Mouse (Mus musculus): ENCODE results near the gene Dennd4b.
"Not testable (repeated sequence)": the region's sequence is repeated elsewhere in the genome, so short reads cannot be mapped to it uniquely, and the experiment has no call there.

Gene Dennd4b

DNA sequence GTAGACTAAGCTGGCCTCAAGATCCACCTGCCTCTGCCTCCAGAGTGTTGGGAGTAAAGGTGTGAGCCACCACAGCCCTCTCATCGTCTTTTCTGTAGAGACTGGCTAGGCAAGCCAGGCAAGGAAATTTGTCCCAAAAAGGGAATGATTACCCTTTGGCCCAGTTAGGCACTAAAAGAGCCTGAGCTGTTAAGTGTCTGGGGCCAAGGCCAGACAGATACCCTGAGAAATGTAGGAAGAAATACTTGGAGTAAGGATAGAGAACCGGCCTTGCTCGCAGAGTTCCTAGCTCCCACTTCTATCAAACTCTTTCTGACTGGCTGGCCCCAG, 17.4 kb upstream of the Dennd4b start:
- ChIA-PET POLR2A (interaction anchor here (0.5 to 7.5 kb wide), 110 partner anchors 8 to 1976 kb away, joined by 3 to 108 read pairs (median 4); partner anchors contain the start of genes Gatad2b (in 3 of the 4), Jtb (in 3 of the 4), Rab13 (in 3 of the 4) and Rps27 (in 3 of the 4)), CTCF (interaction anchor here in 3 of 4 experiments (0.6 to 1.6 kb wide), 19 partner anchors 16 to 964 kb away, joined by 3 to 8 read pairs (median 4); partner anchors contain the start of genes Dennd4b (in 1 of the 3), Jtb (in 1 of the 3), Rab13 (in 1 of the 3) and Rps27 (in 1 of the 3))

DNA sequence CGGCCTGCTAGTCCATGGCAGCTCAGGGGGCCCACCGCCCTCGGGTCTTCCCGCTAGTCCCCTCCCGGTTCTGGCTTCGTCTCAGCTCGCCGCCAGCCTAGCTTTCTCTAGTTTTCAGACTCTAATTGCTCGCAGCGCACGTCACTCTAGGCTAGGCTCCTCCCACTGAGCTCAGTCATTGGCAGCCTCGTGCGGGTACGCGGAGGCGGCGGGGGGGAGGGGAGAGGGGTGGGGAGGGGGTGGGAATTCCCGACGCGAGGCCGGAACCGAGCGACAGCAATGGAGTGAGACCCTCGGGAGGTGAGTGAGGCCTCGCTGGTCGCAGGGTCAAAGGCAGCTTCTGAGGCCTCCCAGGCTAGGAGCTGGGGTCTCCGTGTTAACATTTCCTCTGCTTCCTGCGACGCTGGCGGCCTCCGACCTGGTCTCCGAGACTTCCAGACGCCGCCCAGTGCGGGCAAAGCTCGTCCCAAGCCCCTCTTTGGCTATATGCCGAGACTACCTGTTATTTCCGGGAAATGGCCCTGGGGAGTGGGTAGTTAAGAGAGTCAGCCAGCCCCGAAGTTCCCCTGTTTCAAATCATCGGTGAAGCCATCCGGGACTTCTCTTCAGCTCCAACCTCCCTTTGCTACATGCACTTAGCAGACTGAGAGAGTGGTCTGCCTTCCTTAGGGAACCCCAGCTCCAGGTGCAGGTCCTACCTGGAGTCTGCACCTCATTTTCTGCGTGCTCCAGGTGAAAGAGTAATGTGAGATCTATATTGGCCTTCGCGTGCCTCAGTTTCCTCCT, 16.8 kb upstream of the Dennd4b start, which contains the start of gene Slc39a1:
TSS of gene Slc39a1 (plus strand) at position 213 of the 786 bp plus-strand sequence.
- CTCF ChIA-PET: interaction anchor here in 3 of 4 experiments (0.6 to 1.6 kb wide), 20 partner anchors 16 to 965 kb away, joined by 3 to 8 read pairs (median 4); partner anchors contain the start of genes Dennd4b (in 2 of the 3), Jtb (in 1 of the 3), Rab13 (in 1 of the 3) and Rps27 (in 1 of the 3)
- POLR2A ChIA-PET: interaction anchor here (0.5 to 7.5 kb wide), 117 partner anchors 8 to 1977 kb away, joined by 3 to 108 read pairs (median 4); partner anchors contain the start of genes Dennd4b (in 3 of the 4), Gatad2b (in 3 of the 4), Jtb (in 3 of the 4) and Rab13 (in 3 of the 4)

DNA sequence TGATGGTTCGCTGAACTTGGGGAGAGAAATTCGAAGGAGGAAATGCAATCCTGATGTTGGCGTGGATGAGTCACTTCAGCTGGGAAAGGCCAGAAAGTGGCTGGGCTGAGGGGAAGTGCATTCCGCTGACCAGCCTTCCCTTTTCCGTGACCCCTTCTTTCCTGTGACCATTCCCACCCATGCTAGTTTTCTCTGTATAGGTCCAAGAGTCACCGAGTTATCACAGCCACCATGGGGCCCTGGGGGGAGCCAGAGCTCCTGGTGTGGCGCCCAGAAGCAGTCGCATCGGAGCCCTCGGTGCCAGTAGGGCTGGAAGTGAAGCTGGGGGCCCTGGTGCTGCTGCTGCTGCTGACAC, 16.3 kb upstream of the Dennd4b start:
- ChIA-PET CTCF (interaction anchor here in 2 of 4 experiments (0.6 to 1.6 kb wide), 5 partner anchors 17 to 396 kb away, joined by 3 to 8 read pairs (median 3); partner anchors contain the start of genes Dennd4b (in 1 of the 2), Rab13 (in 1 of the 2) and Rps27 (in 1 of the 2)), POLR2A (interaction anchor here (0.5 to 7.5 kb wide), 67 partner anchors 8 to 284 kb away, joined by 3 to 108 read pairs (median 6); partner anchors contain the start of genes Dennd4b (in 3 of the 4), Gatad2b (in 3 of the 4), Jtb (in 3 of the 4) and Rab13 (in 3 of the 4))

DNA sequence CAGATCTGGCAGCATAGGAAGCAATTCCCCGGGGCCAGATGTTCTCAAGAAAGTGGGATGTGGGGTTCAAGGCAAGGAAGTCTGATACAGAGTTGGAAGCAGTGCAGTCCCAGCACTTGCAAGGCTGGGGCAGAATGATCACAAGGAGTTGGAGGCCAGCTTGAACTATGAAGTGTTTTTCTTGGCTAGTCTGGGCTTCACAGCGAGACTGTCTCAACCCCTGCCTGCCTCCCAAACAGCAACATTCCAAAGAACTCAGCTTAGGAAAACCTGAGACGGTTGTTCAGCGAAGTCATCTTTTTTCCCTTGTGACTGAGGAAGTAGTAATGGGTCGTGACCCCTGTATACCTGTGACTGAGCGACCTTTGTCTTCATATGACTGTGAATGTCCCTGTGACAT, 14.2 kb upstream of the Dennd4b start:
- ChIA-PET CTCF (no interaction called here), POLR2A (interaction anchor here in 3 of 4 experiments (0.6 to 1.7 kb wide), 12 partner anchors 13 to 1973 kb away, joined by 3 to 5 read pairs (median 3); partner anchors contain the start of genes Rab13 (in 1 of the 3) and Rps27 (in 1 of the 3))

DNA sequence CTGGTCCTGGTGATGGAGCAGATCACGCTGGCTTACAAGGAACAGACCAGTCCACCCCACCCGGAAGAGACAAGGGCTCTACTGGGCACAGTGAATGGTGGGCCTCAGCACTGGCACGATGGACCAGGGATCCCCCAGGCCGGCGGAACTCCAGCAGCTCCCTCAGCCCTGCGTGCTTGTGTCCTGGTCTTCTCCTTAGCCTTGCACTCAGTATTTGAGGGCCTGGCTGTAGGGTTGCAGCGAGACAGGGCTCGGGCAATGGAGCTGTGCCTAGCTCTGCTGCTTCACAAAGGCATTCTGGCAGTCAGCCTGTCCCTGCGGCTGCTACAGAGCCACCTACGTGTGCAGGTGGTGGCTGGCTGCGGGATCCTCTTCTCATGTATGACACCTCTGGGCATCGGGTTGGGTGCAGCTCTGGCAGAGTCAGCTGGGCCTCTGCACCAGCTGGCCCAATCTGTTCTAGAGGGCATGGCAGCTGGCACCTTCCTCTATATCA, 13.2 kb upstream of the Dennd4b start:
- CTCF ChIA-PET: interaction anchor here in 1 of 4 experiments (0.7 kb wide), 1 partner anchor 30 kb away, joined by 3 read pairs; no protein-coding TSS in a partner anchor

DNA sequence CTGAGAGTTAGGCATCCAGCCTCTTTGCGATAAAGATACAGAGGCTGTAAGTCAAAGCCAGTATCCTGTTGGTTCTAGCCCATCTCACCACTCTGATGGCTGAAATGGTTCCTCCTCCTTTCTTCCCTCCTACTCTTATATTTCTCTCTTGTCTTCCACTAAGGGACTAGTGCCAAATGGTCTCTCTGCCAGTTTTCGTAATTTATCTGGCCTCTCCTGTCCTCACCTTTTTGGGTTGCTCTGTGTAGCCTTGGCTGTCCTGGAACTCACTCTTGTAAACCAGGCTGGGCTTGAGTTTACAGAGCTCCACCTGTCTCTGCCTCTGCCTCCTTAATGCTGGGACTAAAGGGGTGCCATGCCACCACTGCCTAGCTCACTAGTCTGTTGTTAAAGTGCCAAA, 12.3 kb upstream of the Dennd4b start:
- CTCF ChIA-PET: not testable (repeated sequence)
- POLR2A ChIA-PET: interaction anchor here in 1 of 4 experiments (0.7 to 1.2 kb wide), 2 partner anchors 20 to 96 kb away, joined by 4 read pairs; no protein-coding TSS in a partner anchor

More for the DNA sequence above, 13.2 kb upstream of the Dennd4b start:
- POLR2A ChIA-PET: interaction anchor here in 1 of 4 experiments (0.9 to 1.7 kb wide), 5 partner anchors 14 to 40 kb away, joined by 3 to 5 read pairs (median 4); partner anchors contain the start of genes Rab13 and Rps27

DNA sequence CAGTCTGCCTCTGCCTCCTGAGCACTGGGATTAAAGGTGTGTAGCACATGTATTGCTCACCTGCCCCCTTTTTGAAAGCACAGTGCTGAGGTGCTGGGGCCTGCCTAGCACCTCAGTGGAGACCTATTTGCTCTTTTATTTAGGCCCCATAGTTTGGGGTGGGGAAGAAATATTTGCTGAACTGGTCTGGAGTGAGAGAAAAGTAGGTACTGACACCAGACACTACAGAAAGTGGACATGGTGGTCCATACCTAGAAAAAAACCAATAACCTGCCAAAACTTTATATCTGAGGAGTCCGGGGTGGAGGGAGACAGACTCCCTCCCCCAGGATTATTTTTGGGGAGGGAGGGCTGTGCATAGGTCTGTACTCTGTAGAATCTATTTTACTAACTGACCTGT, 11.8 kb upstream of the Dennd4b start:
- POLR2A ChIA-PET: interaction anchor here in 3 of 4 experiments (0.6 to 1.2 kb wide), 12 partner anchors 9 to 267 kb away, joined by 3 to 5 read pairs (median 3); partner anchors contain the start of genes Jtb (in 2 of the 3), Creb3l4 (in 1 of the 3) and Gatad2b (in 1 of the 3)
- CTCF ChIA-PET: not testable (repeated sequence)

DNA sequence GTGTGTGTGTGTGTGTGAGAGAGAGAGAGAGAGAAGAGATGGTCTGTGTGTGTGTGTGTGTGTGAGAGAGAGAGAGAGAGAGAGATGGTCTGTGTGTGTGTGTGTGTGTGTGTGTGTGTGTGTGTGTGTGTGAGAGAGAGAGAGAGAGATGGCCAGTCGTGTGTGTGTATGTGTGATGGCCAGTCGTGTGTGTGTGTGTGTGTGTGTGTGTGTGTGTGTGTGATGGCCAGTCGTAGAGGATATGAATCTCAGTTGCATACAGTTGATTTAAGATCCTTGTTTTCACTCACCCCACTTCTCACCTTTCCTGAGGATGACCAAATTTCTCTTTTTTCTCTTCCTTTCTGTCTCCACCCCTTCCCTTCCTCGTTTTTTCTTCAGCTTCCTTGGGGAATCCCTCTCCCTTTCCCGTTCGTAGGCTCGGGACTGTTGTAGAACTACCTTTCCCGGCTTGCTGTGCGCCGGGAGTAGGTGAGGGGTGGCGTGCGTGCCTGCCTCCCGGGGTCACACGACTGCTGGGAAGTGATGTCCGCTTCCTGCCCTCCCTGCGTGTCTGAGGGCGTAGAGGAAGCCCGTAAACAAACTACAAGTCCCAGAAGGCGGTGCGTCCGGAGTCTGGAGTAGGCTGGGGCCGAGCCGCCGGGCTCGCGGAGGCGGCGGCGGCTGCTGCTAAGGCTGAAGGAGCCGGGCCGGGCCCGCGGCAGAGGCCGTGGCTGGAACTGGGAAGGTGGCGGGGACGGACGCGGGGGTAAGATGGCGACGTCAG, 11.1 kb upstream of the Dennd4b start, which contains the start of gene Crtc2:
TSS of gene Crtc2 (plus strand) at position 511 of the 766 bp plus-strand sequence.
- ChIA-PET CTCF (no interaction called here), POLR2A (interaction anchor here in 3 of 4 experiments (0.6 to 1.2 kb wide), 13 partner anchors 9 to 266 kb away, joined by 3 to 8 read pairs (median 3); partner anchors contain the start of genes Jtb (in 2 of the 3), Creb3l4 (in 1 of the 3) and Gatad2b (in 1 of the 3))

DNA sequence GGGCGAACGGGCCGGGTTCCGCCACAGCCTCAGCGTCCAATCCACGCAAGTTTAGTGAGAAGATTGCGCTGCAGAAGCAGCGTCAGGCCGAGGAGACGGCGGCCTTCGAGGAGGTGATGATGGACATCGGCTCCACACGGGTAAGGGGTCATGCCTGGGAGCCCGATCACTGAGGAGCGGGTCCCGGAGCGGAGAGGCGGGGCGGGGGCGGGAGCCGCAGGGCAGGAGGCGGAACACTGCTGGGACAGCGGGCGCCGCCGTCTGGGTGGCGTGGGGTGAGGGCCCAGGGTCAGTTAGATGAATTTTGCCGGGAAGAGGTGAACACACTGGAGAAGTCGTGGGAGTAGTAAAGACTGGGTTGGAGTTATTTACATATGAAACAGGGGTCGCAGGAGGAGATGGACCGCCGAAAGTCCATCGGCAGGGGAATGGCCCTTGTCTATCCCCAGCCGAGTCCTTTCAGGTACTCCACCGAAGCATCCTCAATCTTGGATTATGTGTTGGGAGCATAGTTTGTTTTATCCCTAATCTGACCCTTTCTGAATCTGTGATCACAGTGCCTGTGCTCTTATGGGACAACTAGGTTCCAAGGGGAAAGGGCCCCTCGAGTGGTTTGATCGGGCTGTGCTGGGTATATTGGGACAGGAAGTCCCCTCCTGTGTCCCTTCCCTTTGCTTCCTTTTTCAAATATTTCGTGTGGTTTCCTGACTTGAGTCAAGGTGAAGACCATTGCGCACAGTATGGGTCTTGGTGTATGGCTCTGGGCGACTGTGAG, 10.4 kb upstream of the Dennd4b start:
- ChIA-PET CTCF (interaction anchor here in 2 of 4 experiments (0.7 to 0.8 kb wide), 2 partner anchors 26 to 352 kb away, joined by 3 to 4 read pairs; no protein-coding TSS in a partner anchor), POLR2A (interaction anchor here in 3 of 4 experiments (0.5 to 3.4 kb wide), 10 partner anchors 10 to 258 kb away, joined by 3 to 26 read pairs (median 3); partner anchors contain the start of genes Jtb (in 2 of the 3), Creb3l4 (in 1 of the 3), Dennd4b (in 1 of the 3) and Gatad2b (in 1 of the 3))

DNA sequence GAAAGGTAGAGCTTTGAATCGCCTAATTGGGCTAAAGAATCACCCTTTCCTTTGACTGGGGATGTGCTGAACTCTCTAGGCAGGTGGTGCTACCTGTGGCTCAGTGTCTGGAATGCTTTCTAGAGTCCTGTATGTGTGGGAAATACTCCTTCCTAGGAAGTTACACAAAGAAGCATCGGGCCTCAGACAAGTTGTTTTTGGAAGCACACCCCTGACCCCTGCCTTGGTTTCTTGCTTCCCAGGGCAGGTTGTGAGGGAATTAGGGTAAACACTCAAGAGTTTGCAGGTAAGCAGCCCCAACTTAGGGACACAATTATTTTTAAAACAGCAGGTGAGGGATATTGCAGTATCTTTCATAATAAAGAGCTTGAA, 9.8 kb upstream of the Dennd4b start:
- CTCF ChIA-PET: interaction anchor here in 2 of 4 experiments (0.7 to 1.8 kb wide), 3 partner anchors 10 to 351 kb away, joined by 3 to 5 read pairs (median 4); no protein-coding TSS in a partner anchor
- POLR2A ChIA-PET: interaction anchor here in 2 of 4 experiments (0.5 to 3.4 kb wide), 6 partner anchors 8 to 259 kb away, joined by 3 to 26 read pairs (median 4); partner anchors contain the start of genes Creb3l4 (in 1 of the 2), Dennd4b (in 1 of the 2), Jtb (in 1 of the 2) and Slc39a1 (in 1 of the 2)

DNA sequence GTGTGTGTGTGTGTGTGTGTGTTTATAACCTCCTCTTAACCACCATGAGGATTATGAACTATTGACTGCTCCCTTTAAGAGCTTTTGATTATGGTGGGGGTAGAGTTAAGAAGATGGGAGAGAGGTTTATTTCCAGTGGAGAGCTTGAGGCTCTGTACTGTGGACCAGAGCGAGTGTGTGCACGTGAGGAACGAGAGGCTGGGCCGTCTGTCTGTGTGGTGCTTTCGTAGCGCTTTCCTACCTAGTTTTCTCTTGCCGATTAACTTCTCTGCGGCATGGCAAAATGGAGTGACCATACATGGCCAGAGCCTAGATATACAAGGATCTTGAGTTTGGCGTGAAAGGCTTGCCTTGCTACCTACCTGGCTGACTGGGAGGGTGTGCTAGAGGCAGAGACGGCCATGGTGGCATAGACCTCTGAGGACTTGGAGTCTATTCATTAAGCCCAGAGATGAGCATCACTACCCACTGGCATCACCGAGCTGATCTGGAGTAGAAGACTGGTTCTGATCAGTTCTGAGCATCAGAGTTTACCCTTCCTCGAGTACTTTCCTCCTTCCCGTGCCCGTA, 9.1 kb upstream of the Dennd4b start:
- CTCF ChIA-PET: interaction anchor here in 2 of 4 experiments (0.6 to 1.8 kb wide), 4 partner anchors 10 to 350 kb away, joined by 3 to 7 read pairs (median 4); no protein-coding TSS in a partner anchor
- POLR2A ChIA-PET: interaction anchor here in 2 of 4 experiments (0.6 to 3.4 kb wide), 9 partner anchors 9 to 38 kb away, joined by 3 to 26 read pairs (median 3); partner anchors contain the start of genes Creb3l4 (in 1 of the 2), Dennd4b (in 1 of the 2), Jtb (in 1 of the 2) and Slc39a1 (in 1 of the 2)

DNA sequence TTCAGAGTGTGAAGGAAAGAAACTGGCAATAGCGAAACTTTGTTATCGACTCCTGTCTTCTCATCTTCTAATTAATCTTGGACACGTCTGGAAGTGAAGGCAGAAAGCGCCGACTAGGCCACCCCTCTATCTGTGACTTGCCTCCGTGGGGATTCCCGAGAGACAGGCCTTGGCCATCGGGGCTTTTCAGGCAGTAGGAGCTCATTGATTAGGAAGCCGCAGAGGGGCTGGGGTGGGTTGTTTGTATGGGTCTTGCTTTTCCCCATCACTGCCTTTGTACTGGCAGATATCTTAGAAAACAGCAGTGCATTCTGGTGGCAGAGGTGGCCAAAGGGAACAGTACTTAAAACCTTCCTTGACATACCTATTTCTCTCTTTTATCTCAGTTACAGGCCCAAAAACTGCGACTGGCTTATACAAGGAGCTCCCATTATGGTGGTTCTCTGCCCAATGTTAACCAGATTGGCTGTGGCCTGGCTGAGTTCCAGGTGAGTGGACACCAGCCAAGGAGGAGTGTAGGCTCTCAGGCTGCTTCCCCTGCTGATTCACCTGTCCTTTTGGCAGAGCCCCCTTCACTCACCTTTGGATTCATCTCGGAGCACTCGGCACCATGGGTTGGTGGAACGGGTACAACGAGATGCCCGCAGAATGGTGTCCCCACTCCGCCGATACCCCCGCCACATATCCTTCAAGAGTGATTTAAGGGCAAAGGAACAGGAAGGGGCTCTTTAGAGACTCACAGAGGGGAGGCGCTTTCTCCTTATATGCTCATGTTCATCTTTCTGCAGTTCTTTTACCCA, 8.1 kb upstream of the Dennd4b start:
- ChIA-PET POLR2A (interaction anchor here (0.5 to 3.4 kb wide), 13 partner anchors 9 to 286 kb away, joined by 3 to 26 read pairs (median 4); partner anchors contain the start of genes Slc39a1 (in 3 of the 4), Dennd4b (in 2 of the 4), Rab13 (in 1 of the 4) and Rps27 (in 1 of the 4)), CTCF (interaction anchor here in 2 of 4 experiments (0.6 to 1.8 kb wide), 4 partner anchors 9 to 218 kb away, joined by 3 to 7 read pairs (median 6); no protein-coding TSS in a partner anchor)

DNA sequence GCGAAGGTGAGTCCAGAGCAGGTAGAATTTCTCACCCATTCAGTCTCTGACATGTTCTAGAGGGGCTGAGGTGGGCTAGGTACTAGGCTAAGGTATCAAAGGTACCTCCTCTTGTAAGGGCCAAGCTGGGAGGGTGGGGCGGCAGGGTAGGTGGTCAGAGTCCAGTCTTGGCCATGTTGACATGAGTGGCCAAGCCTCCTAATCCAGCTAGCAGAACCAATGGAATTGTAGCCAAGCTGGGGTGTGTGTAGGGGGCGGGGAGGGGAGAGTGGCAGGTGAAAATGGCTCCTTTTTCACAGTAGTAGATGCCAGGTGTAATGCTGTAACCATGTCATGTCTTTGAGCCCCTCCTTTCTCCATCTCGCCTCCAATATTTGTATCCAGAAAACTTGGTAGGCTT, 6.5 kb upstream of the Dennd4b start:
- ChIA-PET CTCF (no interaction called here), POLR2A (interaction anchor here in 3 of 4 experiments (1.0 to 1.6 kb wide), 7 partner anchors 11 to 45 kb away, joined by 3 to 8 read pairs (median 4); partner anchors contain the start of genes Slc39a1 (in 2 of the 3), Rab13 (in 1 of the 3) and Rps27 (in 1 of the 3))

DNA sequence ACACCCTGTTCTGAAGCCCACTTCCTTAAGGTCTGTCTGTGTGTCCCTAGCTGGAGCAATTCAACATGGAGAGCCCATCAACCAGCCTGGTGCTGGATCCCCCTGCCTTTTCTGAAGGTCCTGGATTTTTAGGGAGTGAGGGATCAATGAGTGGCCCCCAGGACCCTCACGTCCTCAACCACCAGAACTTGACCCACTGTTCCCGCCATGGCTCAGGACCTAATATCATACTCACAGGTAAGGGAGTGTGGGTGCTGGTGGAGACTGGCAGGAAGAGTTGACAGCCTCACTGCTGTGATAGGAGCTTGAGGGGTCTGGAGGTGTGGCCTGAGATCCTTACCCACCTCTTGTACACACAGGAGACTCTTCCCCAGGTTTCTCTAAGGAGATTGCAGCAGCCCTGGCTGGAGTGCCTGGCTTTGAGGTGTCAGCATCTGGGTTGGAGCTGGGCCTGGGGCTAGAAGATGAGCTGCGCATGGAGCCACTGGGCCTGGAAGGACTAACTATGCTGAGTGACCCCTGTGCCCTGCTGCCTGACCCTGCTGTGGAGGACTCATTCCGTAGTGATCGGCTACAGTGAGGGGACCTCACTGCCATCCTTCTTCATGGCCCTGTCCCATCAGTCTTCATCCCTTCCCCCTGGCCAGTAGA, 1.7 kb upstream of the Dennd4b start:
- CTCF ChIA-PET: interaction anchor here in 1 of 4 experiments (0.6 kb wide), 1 partner anchor 93 kb away, joined by 4 read pairs; no protein-coding TSS in a partner anchor
- POLR2A ChIA-PET: interaction anchor here in 3 of 4 experiments (0.6 to 1.8 kb wide), 3 partner anchors 9 to 15 kb away, joined by 3 to 7 read pairs (median 6); partner anchors contain the start of genes Slc39a1 (in 2 of the 3) and Crtc2 (in 1 of the 3)

Data from embryonic stem cell, embryonic (primary cell).